Mouse (Mus musculus) lung, postnatal 0 days (tissue): ENCODE measurements around the gene Lcn10.

Experiments
- CTCF ChIP-seq: IDR thresholded peaks from 2 replicates; pipeline ENCODE4 v1.5.1; 2016; ENCODE audit warnings: antibody characterized with exemption, mild to moderate bottlenecking
- EP300 ChIP-seq: IDR thresholded peaks from 2 replicates; pipeline ENCODE4 v1.6.1; 2016; ENCODE audit warnings: antibody characterized with exemption, mild to moderate bottlenecking, control low read depth

- TF ChIP-seq CTCF (no peak), EP300 (no peak)
Measured at GRCm38 (mm10) chr2:25703706-25704105, 21.2 kb downstream of the Lcn10 start.
